Mouse (Mus musculus) NIH3T3 (cell line): ENCODE results near the gene Tubgcp2.

Experiments used
- DNase-seq: peaks from one replicate; pipeline ENCODE4 v3.0.0-alpha.2; 2012; ENCODE audit warnings: low read depth

Tubgcp2 gene

GRCm38 (mm10) chr7:140047811-140048311 is 11.4 kb upstream of the Tubgcp2 start:
- DNase-seq, result peak; percentile 15

DNA sequence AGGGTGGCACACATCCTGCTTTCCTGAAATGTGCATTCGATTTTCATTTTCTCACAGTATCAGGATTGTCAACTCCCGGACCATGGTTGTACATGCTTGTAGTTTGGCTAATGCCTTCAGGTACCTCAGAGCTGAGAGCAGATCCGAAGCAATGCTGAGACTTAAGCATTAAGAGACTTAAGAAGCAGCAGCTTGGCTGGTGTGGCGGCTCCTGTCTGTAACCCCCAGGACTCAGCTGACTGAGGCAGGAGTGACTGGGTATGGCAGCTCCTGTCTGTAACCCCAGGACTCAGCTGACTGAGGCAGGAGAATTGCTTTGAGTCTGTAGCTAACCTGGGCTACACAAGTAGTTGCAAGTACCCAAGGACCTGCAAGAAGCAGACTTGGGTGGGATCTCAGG is 9.1 kb upstream of the Tubgcp2 start:
- no peak for DNase-seq

GRCm38 (mm10) chr7:140042728-140043127 is 6.3 kb upstream of the Tubgcp2 start:
- DNase-seq, result no peak

DNA sequence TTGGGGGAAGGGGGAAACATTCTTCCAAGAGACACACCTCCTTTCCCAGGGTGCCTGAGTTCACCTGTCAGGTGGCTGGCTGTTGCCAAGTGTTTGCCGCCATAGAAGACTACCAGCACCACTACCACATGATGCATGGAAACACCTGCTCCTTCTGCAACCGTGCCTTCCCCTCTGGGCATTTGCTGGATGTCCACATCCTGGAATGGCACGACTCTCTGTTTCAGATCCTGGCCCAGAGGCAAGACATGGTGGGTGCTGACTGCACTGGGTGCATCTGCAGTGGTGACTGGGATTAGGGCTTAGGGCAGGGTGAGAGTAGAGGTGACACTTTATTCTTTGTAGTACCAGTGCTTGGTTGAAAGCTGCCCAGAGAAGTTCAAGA is 694 bp upstream of the Tubgcp2 start:
- no peak for DNase-seq

DNA sequence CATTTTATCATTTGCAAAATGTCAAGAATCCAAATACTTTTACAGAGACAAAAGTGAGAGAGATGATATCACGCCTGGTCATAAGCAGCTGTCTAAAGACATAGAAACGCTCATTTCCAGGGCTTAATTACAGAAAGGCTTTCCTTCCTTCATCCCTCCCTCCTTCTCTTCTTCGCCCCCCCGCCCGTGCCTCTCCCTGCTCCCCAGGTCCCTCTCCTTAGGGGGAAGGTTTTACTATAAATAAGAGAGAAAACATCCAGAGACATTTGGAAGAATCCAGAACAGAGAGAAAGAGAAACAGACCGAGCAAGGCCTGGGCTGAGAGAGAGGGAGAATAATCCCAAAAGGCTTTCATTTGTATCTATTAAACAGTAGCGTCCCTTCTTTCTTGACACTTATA is 1.0 kb downstream of the Tubgcp2 start:
- no peak for DNase-seq

- no peak for DNase-seq
These were observed 3.1 kb downstream of the Tubgcp2 start for GRCm38 (mm10) chr7:140033386-140033785.

DNA sequence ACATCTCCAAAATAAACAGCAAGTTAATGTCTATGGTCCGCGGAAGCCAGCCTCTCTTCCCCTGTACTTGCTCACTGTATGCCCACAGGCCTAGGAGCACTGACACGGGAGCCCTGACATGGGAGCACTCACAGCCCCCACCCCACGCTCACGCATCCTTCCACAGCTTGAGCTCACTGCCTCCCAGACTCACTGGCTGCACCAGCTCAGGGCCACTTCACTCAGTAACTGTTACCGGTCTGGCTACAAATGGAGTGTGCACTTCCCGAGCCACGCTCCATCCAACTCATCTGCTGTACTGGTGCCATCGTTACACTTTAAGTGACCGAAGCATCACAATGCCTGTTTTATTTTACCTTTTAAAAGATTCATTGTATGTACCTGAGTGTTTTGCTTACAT is 4.1 kb downstream of the Tubgcp2 start:
- no peak for DNase-seq

GRCm38 (mm10) chr7:140031771-140032170 is 4.7 kb downstream of the Tubgcp2 start:
- no peak for DNase-seq

- no peak for DNase-seq
These were observed 25.1 kb downstream of the Tubgcp2 start for GRCm38 (mm10) chr7:140011336-140011735.

GRCm38 (mm10) chr7:140007781-140008180 is 28.7 kb downstream of the Tubgcp2 start:
- no peak for DNase-seq

- no peak for DNase-seq
These were observed 29.4 kb downstream of the Tubgcp2 start for GRCm38 (mm10) chr7:140006861-140007611.

GRCm38 (mm10) chr7:140004666-140005065 is 31.8 kb downstream of the Tubgcp2 start:
- no peak for DNase-seq

DNA sequence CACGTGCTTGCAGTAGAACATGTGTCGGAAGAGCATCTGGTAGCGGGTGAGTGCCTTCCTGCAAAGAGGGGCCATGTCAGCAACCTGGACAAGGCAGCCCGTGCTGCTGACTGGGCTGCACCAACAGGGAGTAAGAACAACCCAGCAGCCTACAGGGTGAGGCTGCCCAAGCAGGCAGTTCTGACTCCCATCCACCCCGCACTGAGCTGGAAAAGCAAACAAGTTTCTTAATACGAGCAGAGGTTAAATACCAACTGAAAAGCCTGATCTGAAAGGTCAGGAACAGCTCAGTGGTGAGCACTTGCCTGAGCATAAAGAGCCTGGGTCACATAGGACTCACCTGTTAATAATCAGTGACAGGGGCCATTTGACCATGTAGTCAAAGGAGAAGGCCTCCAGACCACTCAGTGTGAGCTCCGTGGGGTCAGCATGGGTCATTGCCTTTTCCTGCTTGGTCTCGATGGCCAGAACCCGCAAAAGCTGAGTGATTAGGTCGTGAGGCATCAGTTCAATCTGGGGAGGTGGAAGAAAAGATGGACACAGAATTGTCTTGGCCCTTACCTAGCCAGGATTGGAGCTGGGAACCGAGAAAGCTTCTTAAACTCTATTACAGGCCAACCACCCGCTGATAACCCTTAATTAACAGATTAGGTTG is 35.3 kb downstream of the Tubgcp2 start:
- no peak for DNase-seq

DNA sequence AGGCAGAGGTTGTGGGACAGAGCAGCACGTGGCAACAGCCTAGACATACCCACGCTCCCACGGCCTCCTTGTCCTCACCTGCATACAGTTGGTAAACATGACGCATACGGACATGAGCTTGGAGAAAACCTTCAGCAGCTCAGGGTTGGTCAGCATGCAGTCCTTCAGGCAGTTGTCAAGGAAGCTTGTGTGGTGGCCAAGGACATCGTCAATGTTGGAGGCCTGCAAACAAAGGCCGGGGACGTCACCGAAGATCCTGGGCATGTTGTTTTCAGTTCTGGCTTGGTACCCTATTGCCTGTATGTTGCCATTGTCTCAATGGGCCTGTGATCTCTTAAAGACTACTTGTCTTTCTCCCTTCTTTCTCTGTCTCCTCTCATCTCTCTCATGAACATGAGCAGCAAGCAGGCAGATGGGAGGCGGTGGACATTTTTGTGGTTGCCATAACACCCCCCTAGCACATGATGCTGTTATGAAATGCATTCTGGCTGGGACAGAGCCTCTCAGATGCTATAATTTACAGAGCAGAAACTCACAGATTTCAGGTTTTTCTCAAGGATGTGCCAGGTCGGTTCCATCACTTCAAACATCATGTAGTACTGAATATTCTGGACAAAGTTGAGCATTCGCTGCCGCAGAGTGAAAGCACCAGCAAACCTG is 37.6 kb downstream of the Tubgcp2 start:
- no peak for DNase-seq

DNA sequence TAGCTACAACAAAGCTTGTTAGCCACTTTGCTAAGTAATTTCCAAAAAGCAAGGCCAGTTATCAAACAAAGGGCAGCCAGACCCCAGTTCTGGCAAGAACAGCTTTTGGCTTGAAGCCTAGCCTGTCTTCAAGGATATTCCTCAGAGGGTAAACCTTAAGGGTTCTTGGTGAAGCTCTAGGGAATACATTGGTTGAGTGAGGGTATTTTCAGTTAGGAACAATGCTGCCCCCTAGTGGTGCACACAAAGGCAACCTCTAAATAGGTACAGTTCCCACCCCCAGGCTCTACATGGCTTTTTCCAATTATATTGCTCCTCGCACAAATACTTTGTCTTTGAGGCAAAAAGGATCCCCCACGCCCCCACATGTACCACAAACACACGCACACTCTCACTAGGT is 41.8 kb downstream of the Tubgcp2 start:
- DNase-seq, result peak; percentile 87

DNA sequence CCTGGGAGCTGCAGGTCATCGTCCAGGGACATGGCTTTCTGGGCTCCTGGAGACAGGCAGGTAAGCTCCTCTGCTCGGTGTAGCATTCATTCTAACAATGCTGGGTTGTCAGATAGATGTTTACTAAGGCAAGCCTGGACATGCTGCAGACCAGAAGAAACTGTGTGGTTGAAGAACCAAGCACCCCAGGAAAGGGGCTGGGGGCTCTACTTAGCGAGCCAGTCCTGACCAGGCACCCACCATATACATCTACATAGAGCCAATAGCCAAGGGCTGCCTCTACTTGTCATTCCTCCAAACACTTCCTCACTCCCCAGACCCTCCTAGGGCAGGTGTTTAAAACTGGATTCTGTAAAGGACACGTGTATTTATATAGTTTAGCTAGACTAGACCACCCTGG is 42.3 kb downstream of the Tubgcp2 start:
- DNase-seq, result no peak

DNA sequence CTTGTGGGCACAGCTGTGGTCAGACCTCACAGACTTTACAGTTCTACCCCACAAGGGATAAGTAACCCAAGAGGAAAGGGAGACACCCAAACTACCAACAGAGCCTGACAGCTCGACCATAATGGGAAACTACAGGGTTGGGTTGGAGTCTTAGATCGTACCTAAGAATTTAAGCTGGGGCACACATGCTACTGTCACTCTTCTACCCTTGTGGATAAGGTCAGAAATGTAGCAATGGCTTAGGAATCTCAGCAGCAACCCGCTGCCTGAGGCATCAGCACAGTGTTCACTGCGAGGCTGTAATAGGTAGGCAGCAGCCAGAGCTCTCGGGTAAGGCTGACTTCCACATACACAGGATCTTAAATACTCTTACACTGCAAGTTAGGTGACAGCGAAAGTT is 42.9 kb downstream of the Tubgcp2 start:
- DNase-seq, result no peak

DNA sequence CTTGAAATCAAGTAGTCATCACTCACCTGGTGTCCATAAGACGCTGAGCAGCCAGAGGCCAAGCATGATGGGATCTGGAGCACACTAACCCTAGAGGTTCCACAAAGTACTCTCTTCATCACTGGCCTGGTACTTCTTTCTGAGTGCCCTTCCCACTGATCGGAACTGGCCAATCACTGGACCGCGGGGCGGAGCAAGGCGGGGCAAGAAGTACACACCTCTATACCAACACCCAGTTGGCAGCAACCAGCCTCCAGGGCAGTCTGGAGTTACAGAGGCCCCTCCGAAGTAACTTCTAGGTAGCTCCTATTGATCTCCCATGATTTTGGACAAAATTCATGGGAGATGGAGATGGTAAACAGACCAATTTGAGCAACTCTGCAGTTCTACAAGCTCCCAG is 44.1 kb downstream of the Tubgcp2 start, which contains the start of gene Adam8:
Gene Adam8, minus strand, starts transcription at position 157 of the 400 bp plus-strand sequence.
- no peak for DNase-seq

GRCm38 (mm10) chr7:139990864-139991394 is 45.5 kb downstream of the Tubgcp2 start:
- peak; percentile 31 for DNase-seq

DNA sequence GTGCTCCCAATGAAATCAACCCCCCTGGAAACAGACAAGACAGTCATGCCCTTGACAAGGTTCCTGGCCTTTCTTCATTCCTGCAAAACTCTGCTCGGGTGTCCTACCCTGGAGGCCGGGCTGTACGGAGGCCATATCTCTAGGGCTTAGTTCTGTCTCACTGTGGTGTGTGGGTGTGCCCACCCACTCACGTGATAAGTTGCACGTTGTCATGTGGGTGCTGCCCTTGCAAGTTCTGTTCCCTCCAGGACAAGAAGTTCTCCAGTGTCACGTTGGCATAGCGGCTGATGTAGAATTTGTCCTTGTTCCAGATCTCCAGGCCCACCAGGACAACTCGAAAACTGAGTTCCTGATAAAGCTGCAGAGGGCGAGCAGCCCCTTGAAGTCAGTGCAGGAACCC is 48.2 kb downstream of the Tubgcp2 start:
- DNase-seq, result no peak

GRCm38 (mm10) chr7:139984505-139984904 is 52.0 kb downstream of the Tubgcp2 start:
- DNase-seq, result no peak

GRCm38 (mm10) chr7:139982058-139982457 is 54.4 kb downstream of the Tubgcp2 start:
- no peak for DNase-seq

- peak; percentile 67 for DNase-seq
These were observed 55.7 kb downstream of the Tubgcp2 start for GRCm38 (mm10) chr7:139980778-139981177.
